Mouse (Mus musculus) ovary, adult 18-20 months (tissue): ENCODE data around the gene Dut.
"Not testable (repeated sequence)": the region's sequence is repeated elsewhere in the genome, so short reads cannot be mapped to it uniquely, and the experiment has no call there.

Source experiments
- DNase-seq: peaks from one replicate; pipeline ENCODE4 v3.0.0; 2022; ENCODE audit warnings: low spot score, mixed read lengths

Gene Dut

GRCm38 (mm10) chr2:125254630-125255029, 7.6 kb downstream of the Dut start:
- DNase-seq: no peak

GRCm38 (mm10) chr2:125255886-125256285, 8.9 kb downstream of the Dut start:
- DNase-seq: no peak

GRCm38 (mm10) chr2:125259230-125260120, 12.5 kb downstream of the Dut start:
- no peak for DNase-seq

GRCm38 (mm10) chr2:125260326-125260725, 13.3 kb downstream of the Dut start:
- DNase-seq: no peak

GRCm38 (mm10) chr2:125263056-125263455, 16.1 kb downstream of the Dut start:
- DNase-seq: no peak

GRCm38 (mm10) chr2:125263753-125264152, 16.8 kb downstream of the Dut start:
- DNase-seq: no peak

GRCm38 (mm10) chr2:125268876-125269275, 21.9 kb downstream of the Dut start:
- DNase-seq: no peak

GRCm38 (mm10) chr2:125275617-125276016, 28.6 kb downstream of the Dut start:
- DNase-seq: no peak

- no peak for DNase-seq
Observed at GRCm38 (mm10) chr2:125276692-125277091, 29.7 kb downstream of the Dut start.

- peak; percentile 14 for DNase-seq
Observed at GRCm38 (mm10) chr2:125278474-125278873, 31.5 kb downstream of the Dut start.

GRCm38 (mm10) chr2:125279995-125280394, 33.0 kb downstream of the Dut start:
- not testable (repeated sequence) for DNase-seq

- DNase-seq: no peak
Observed at GRCm38 (mm10) chr2:125282334-125283206, 35.6 kb downstream of the Dut start.

- DNase-seq: no peak
Observed at GRCm38 (mm10) chr2:125285777-125286176, 38.8 kb downstream of the Dut start.

GRCm38 (mm10) chr2:125290197-125290965, 43.4 kb downstream of the Dut start:
- DNase-seq: no peak

- DNase-seq: no peak
Observed at GRCm38 (mm10) chr2:125291101-125291500, 44.1 kb downstream of the Dut start.

GRCm38 (mm10) chr2:125292616-125293015, 45.6 kb downstream of the Dut start:
- no peak for DNase-seq

GRCm38 (mm10) chr2:125293969-125294491, 47.0 kb downstream of the Dut start:
- DNase-seq: no peak

- no peak for DNase-seq
Observed at GRCm38 (mm10) chr2:125295526-125295925, 48.5 kb downstream of the Dut start.

GRCm38 (mm10) chr2:125298841-125299240, 51.9 kb downstream of the Dut start:
- no peak for DNase-seq

- DNase-seq: no peak
Observed at GRCm38 (mm10) chr2:125301877-125302624, 55.1 kb downstream of the Dut start.

- no peak for DNase-seq
Observed at GRCm38 (mm10) chr2:125302625-125302924, 55.6 kb downstream of the Dut start.
